Mouse (Mus musculus) heart, embryonic 15.5 days (tissue): ENCODE measurements at regions not wholly inside any gene's neighbourhood (a gene's known extent, or its start where the extent isn't known, plus 50 kb on each side); places are given as distances from the start of the nearest gene placed in this dataset.

Experiments used
- ATAC-seq: fragments of 200-750 bp; cut with Nextera tagmentation; replicated peaks from 2 replicates; pipeline ENCODE4 v1.8.0; 2017; ENCODE audit warnings: low read depth, moderate TSS enrichment; ENCODE audit not compliant: insufficient number of reproducible peaks, insufficient read depth, low FRiP score
- H3K27ac ChIP-seq: fragments of 300-500 bp; sonication (generic); 2 replicates; pipeline ENCODE4 v1.5.1; 2015; ENCODE audit warnings: mild to moderate bottlenecking, inconsistent platforms
- H3K27me3 ChIP-seq: fragments of 300-500 bp; sonication (generic); 2 replicates; pipeline ENCODE4 v1.6.1; 2015; ENCODE audit warnings: inconsistent platforms
- H3K36me3 ChIP-seq: fragments of 300-500 bp; sonication (generic); 2 replicates; pipeline ENCODE4 v1.6.1; 2015; ENCODE audit warnings: mild to moderate bottlenecking, inconsistent platforms
- H3K4me1 ChIP-seq: fragments of 300-500 bp; sonication (generic); replicated peaks from 2 replicates; pipeline ENCODE4 v1.6.1; 2015; ENCODE audit warnings: inconsistent platforms
- H3K4me2 ChIP-seq: fragments of 300-500 bp; sonication (generic); 2 replicates; pipeline ENCODE4 v1.6.1; 2015; ENCODE audit warnings: inconsistent platforms, mild to moderate bottlenecking, moderate library complexity
- H3K4me3 ChIP-seq: fragments of 300-500 bp; sonication (generic); 2 replicates; pipeline ENCODE4 v1.5.1; 2015; ENCODE audit warnings: mild to moderate bottlenecking, inconsistent platforms
- H3K9ac ChIP-seq: fragments of 300-500 bp; sonication (generic); 2 replicates; pipeline ENCODE4 v1.6.1; 2015; ENCODE audit warnings: mild to moderate bottlenecking, inconsistent platforms
- H3K9me3 ChIP-seq: fragments of 300-500 bp; sonication (generic); replicated peaks from 2 replicates; pipeline ENCODE4 v1.6.1; 2016; ENCODE audit warnings: inconsistent platforms
- WGBS: fragments of 180-500 bp; shearing (Covaris S2); methylation state at CpG from one replicate; pipeline ENCODE4 v1.1.7; 2015; ENCODE audit warnings: mixed read lengths; 5-methylcytosine and 5-hydroxymethylcytosine counted together

GRCm38 (mm10) chr15:62224191-62224590 lies 1301.4 kb upstream of the A1bg start:
- ATAC-seq: no peak
- WGBS: 89% methylated on average over 3 of the region's 3 CpGs
- Histone ChIP-seq H3K9ac (no peak overlapping the region), H3K4me2 (no peak overlapping the region), H3K27ac (no peak overlapping the region), H3K4me1 (peaks cover 3% of the 10 kb centered on the region; the same call in 1 of the 2 replicates), H3K36me3 (no peaks in the 10 kb centered on the region), H3K9me3 (no peaks in the 10 kb centered on the region), H3K27me3 (no peaks in the 10 kb centered on the region), H3K4me3 (no peak overlapping the region)

GRCm38 (mm10) chr15:62223156-62223840 lies 1300.5 kb upstream of the A1bg start:
- no peaks in the 10 kb centered on the region for H3K27me3 ChIP-seq
- no peak overlapping the region for H3K4me3 ChIP-seq
- peaks cover 3% of the 10 kb centered on the region; the same call in 1 of the 2 replicates for H3K4me1 ChIP-seq
- no peak for ATAC-seq
- H3K27ac ChIP-seq: no peak overlapping the region
- H3K4me2 ChIP-seq: no peak overlapping the region
- no peak overlapping the region for H3K9ac ChIP-seq
- WGBS: 67% methylated on average over 6 of the region's 6 CpGs
- no peaks in the 10 kb centered on the region for H3K9me3 ChIP-seq
- H3K36me3 ChIP-seq: no peaks in the 10 kb centered on the region

GRCm38 (mm10) chr15:62222731-62223130 lies 1299.9 kb upstream of the A1bg start:
- no peak overlapping the region for H3K4me2 ChIP-seq
- no peaks in the 10 kb centered on the region for H3K36me3 ChIP-seq
- ATAC-seq: no peak; the same call in 1 of the 2 replicates
- WGBS: 62% methylated on average over 5 of the region's 5 CpGs
- H3K27me3 ChIP-seq: no peaks in the 10 kb centered on the region
- no peak overlapping the region for H3K4me3 ChIP-seq
- no peak overlapping the region for H3K27ac ChIP-seq
- no peak overlapping the region for H3K9ac ChIP-seq
- no peaks in the 10 kb centered on the region for H3K9me3 ChIP-seq
- H3K4me1 ChIP-seq: peaks cover 3% of the 10 kb centered on the region; the same call in 1 of the 2 replicates

- Histone ChIP-seq H3K27ac (no peak overlapping the region), H3K4me1 (peaks cover 3% of the 10 kb centered on the region; the same call in 1 of the 2 replicates), H3K4me3 (no peak overlapping the region), H3K4me2 (no peak overlapping the region), H3K27me3 (no peaks in the 10 kb centered on the region), H3K9me3 (no peaks in the 10 kb centered on the region), H3K9ac (no peak overlapping the region), H3K36me3 (no peaks in the 10 kb centered on the region)
- no peak for ATAC-seq
- WGBS: 82% methylated on average over 6 of the region's 6 CpGs
Observed at GRCm38 (mm10) chr15:62222201-62222600, 1299.4 kb upstream of the A1bg start.

- 33% methylated on average over 8 of the region's 8 CpGs for WGBS
- no peak overlapping the region for H3K27ac ChIP-seq
Observed at GRCm38 (mm10) chr15:62221024-62221819, 1298.4 kb upstream of the A1bg start.

GRCm38 (mm10) chr15:62220620-62221019 lies 1297.8 kb upstream of the A1bg start:
- no peak for ATAC-seq
- no peaks in the 10 kb centered on the region for H3K9me3 ChIP-seq
- H3K27me3 ChIP-seq: no peaks in the 10 kb centered on the region
- no peak overlapping the region for H3K27ac ChIP-seq
- WGBS: 65% methylated on average over 3 of the region's 3 CpGs
- no peaks in the 10 kb centered on the region for H3K36me3 ChIP-seq
- H3K4me2 ChIP-seq: no peak overlapping the region
- peaks cover 15% of the 10 kb centered on the region for H3K4me1 ChIP-seq
- no peak overlapping the region for H3K4me3 ChIP-seq
- no peak overlapping the region for H3K9ac ChIP-seq

More at GRCm38 (mm10) chr15:62221024-62221819, 1298.4 kb upstream of the A1bg start:
- H3K4me3 ChIP-seq: no peak overlapping the region
- no peaks in the 10 kb centered on the region for H3K9me3 ChIP-seq
- H3K36me3 ChIP-seq: no peaks in the 10 kb centered on the region
- peaks cover 9% of the 10 kb centered on the region for H3K4me1 ChIP-seq
- no peak for ATAC-seq
- no peak overlapping the region for H3K9ac ChIP-seq
- no peaks in the 10 kb centered on the region for H3K27me3 ChIP-seq
- no peak overlapping the region for H3K4me2 ChIP-seq

GRCm38 (mm10) chr15:62219934-62220540 lies 1297.2 kb upstream of the A1bg start:
- peaks cover 15% of the 10 kb centered on the region for H3K4me1 ChIP-seq
- no peak for ATAC-seq
- H3K9ac ChIP-seq: no peak overlapping the region
- no peak overlapping the region for H3K4me3 ChIP-seq
- no peak overlapping the region for H3K27ac ChIP-seq
- no peak overlapping the region for H3K4me2 ChIP-seq
- H3K27me3 ChIP-seq: no peaks in the 10 kb centered on the region
- H3K36me3 ChIP-seq: no peaks in the 10 kb centered on the region
- WGBS: 90% methylated on average over 9 of the region's 9 CpGs
- no peaks in the 10 kb centered on the region for H3K9me3 ChIP-seq

- Histone ChIP-seq H3K9ac (no peak overlapping the region), H3K27me3 (no peaks in the 10 kb centered on the region), H3K4me3 (no peak overlapping the region), H3K4me1 (peaks cover 15% of the 10 kb centered on the region), H3K27ac (no peak overlapping the region), H3K9me3 (no peaks in the 10 kb centered on the region), H3K4me2 (no peak overlapping the region), H3K36me3 (no peaks in the 10 kb centered on the region)
- ATAC-seq: no peak
- WGBS: 81% methylated on average over 21 of the region's 21 CpGs
Observed at GRCm38 (mm10) chr15:62218346-62219080, 1295.7 kb upstream of the A1bg start.

GRCm38 (mm10) chr15:62216688-62217477 lies 1294.1 kb upstream of the A1bg start:
- Histone ChIP-seq H3K4me2 (no peak overlapping the region), H3K9me3 (no peaks in the 10 kb centered on the region), H3K27me3 (no peaks in the 10 kb centered on the region), H3K4me3 (no peak overlapping the region), H3K27ac (no peak overlapping the region), H3K9ac (no peak overlapping the region), H3K4me1 (peaks cover 15% of the 10 kb centered on the region), H3K36me3 (no peaks in the 10 kb centered on the region)
- ATAC-seq: no peak
- 39% methylated on average over 8 of the region's 8 CpGs for WGBS

- H3K4me2 ChIP-seq: no peak overlapping the region
- WGBS: 42% methylated on average over 8 of the region's 8 CpGs
Observed at GRCm38 (mm10) chr15:62215616-62216398, 1293.0 kb upstream of the A1bg start.

More at GRCm38 (mm10) chr15:62215616-62216398, 1293.0 kb upstream of the A1bg start:
- Histone ChIP-seq H3K9ac (no peak overlapping the region), H3K27me3 (no peaks in the 10 kb centered on the region), H3K4me3 (no peak overlapping the region), H3K4me1 (peaks cover 12% of the 10 kb centered on the region), H3K27ac (no peak overlapping the region), H3K9me3 (no peaks in the 10 kb centered on the region), H3K36me3 (no peaks in the 10 kb centered on the region)
- ATAC-seq: no peak
